Mouse (Mus musculus): ENCODE measurements around the gene Rps27l.

GRCm38 (mm10) chr9:66977982-66978381 lies 32.1 kb downstream of the Rps27l start:
- TF ChIP-seq CTCF (IDR thresholded peaks at IDR 0.05; ENCODE audit: control insufficient read depth, insufficient read depth, insufficient read length) (no peak), MYOD1 (IDR thresholded peaks at IDR 0.05; ENCODE audit: control insufficient read depth, insufficient read length, low read depth) (no peak), CEBPB (IDR thresholded peaks at IDR 0.05; ENCODE audit: low read depth) (no peak), MYOG (IDR thresholded peaks at IDR 0.05; ENCODE audit: control insufficient read depth, extremely low read depth, insufficient read length) (no peak), USF1 (IDR thresholded peaks at IDR 0.05; ENCODE audit: low read depth) (no peak), MAX (IDR thresholded peaks at IDR 0.05) (no peak), FOSL1 (IDR thresholded peaks at IDR 0.05; ENCODE audit: insufficient read depth, low read length, poor library complexity, severe bottlenecking) (no peak)
